Mouse (Mus musculus): ENCODE measurements around the gene Gm17332.

The Gm17332 gene

DNA sequence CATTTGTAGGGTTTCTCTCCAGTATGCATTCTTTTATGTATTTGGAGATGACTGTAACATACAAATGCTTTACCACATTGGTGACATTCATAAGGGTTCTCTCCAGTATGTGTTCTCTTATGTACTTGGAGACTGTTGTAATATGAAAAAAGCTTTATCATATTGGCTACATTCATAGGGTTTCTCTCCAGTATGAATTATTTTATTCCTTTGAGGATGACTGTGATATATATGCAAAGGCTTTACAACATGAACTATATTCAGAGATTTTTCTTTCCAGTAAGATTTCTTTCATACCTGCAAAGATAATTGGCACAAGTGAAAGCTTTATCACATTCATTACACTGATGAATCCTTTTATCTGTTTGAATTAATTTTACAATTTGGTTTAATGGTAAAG, at the start of gene Gm17332:
Gene Gm17332, minus strand, starts transcription at position 101 of the 400 bp plus-strand sequence.
- Histone ChIP-seq H3K27me3 (ENCODE audit: insufficient read depth, low read length) (no peaks in the 10 kb centered on the region; the same call in 1 of the 2 replicates), H3K4me3 (replicated peaks; ENCODE audit: low read length) (no peak within 1 kb of the TSS), H3K36me3 (ENCODE audit: insufficient read depth, low read length) (no peaks in the 10 kb centered on the region), H3K9me3 (ENCODE audit: low read length) (peaks cover 4% of the 10 kb centered on the region; the same call in 1 of the 2 replicates), H3K4me1 (replicated peaks; ENCODE audit: low read depth, low read length) (no peaks in the 10 kb centered on the region)
- TF ChIP-seq POU5F1 (IDR thresholded peaks at IDR 0.05; ENCODE audit: borderline replicate concordance, low read length) (no peak), NANOG (IDR thresholded peaks at IDR 0.05; ENCODE audit: borderline replicate concordance, low read length) (no peak), CTCF (conservative IDR thresholded peaks at IDR 0.05; ENCODE audit: low read length) (no peak)

DNA sequence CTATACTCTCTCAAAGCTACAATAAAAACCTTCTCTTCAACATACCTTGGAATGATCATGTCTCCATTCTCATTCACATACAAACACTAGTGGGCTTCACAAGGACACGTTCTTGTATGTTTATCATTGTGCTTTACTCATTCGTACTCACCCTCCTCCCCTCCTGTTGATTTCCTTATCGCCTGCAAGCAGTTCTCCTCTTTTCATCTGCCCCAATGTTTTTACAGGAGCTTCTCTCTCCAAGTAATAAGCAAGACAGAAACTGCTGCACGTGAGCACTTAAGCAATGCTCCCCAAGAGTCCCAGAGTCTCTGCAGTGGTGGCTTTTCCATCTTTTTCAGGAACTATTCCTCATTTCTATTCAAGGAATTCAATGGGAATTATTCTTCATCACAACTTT, 47.7 kb upstream of the Gm17332 start:
- Histone ChIP-seq H3K27me3 (ENCODE audit: insufficient read depth, low read length) (no peaks in the 10 kb centered on the region), H3K4me3 (replicated peaks; ENCODE audit: low read length) (no peak overlapping the region), H3K36me3 (ENCODE audit: insufficient read depth, low read length) (no peaks in the 10 kb centered on the region), H3K9me3 (ENCODE audit: low read length) (no peaks in the 10 kb centered on the region), H3K4me1 (replicated peaks; ENCODE audit: low read depth, low read length) (0 out of 2 replicates have a peak, but pooled peaks cover 3% of the 10 kb centered on the region)
- TF ChIP-seq CTCF (conservative IDR thresholded peaks at IDR 0.05; ENCODE audit: low read length): no peak

DNA sequence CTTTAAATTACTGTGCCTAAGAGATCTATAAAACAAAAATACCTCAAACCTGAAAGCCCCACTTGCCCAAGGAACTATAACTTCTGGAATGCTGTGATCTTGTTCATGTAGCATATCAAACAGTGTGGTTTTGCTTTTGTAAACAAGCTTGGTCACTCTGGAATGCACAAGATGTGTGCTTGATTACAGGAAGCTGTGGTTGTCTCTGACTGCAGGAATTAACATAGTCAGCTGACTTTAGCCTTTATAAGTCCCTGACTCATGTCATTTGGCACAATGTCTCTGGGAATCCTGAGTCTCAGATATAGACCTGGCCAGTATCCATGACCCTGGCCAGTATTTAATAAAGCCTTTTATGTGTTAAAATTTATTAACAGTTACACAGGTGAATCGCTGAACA, 43.1 kb upstream of the Gm17332 start:
- TF ChIP-seq POU5F1 (IDR thresholded peaks at IDR 0.05; ENCODE audit: borderline replicate concordance, low read length) (no peak), CTCF (conservative IDR thresholded peaks at IDR 0.05; ENCODE audit: low read length) (no peak), NANOG (IDR thresholded peaks at IDR 0.05; ENCODE audit: borderline replicate concordance, low read length) (no peak)
- H3K27me3 ChIP-seq (ENCODE audit: insufficient read depth, low read length): no peaks in the 10 kb centered on the region
- H3K36me3 ChIP-seq (ENCODE audit: insufficient read depth, low read length): no peaks in the 10 kb centered on the region
- H3K4me3 ChIP-seq (replicated peaks; ENCODE audit: low read length): no peak overlapping the region
- no peaks in the 10 kb centered on the region for H3K9me3 ChIP-seq (ENCODE audit: low read length)
- 0 out of 2 replicates have a peak, but pooled peaks cover 3% of the 10 kb centered on the region for H3K4me1 ChIP-seq (replicated peaks; ENCODE audit: low read depth, low read length)

DNA sequence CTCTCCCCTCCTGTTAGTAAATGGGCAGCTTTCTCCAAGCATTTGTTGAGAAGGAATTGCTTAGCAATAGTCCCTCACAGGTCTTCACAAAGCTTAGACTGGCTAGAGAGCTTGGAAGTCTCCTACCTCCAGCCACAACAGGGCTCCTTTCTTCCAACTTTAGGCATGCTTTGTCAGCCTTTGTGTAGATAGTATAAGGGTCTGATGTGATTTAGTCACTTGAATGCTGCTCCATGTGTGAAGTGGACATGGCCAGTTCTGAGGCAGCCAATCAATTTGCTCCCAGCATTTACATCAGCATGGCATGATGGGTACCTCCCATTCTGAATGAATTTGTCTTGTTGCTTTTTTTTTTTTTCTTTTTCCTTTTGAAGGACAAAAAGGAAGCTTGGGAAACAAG, 35.7 kb upstream of the Gm17332 start:
- Histone ChIP-seq H3K9me3 (ENCODE audit: low read length) (peaks cover 23% of the 10 kb centered on the region), H3K27me3 (ENCODE audit: insufficient read depth, low read length) (no peaks in the 10 kb centered on the region), H3K4me1 (replicated peaks; ENCODE audit: low read depth, low read length) (no peaks in the 10 kb centered on the region), H3K36me3 (ENCODE audit: insufficient read depth, low read length) (no peaks in the 10 kb centered on the region), H3K4me3 (replicated peaks; ENCODE audit: low read length) (no peak overlapping the region)
- TF ChIP-seq POU5F1 (IDR thresholded peaks at IDR 0.05; ENCODE audit: borderline replicate concordance, low read length) (no peak), NANOG (IDR thresholded peaks at IDR 0.05; ENCODE audit: borderline replicate concordance, low read length) (no peak), CTCF (conservative IDR thresholded peaks at IDR 0.05; ENCODE audit: low read length) (no peak)

DNA sequence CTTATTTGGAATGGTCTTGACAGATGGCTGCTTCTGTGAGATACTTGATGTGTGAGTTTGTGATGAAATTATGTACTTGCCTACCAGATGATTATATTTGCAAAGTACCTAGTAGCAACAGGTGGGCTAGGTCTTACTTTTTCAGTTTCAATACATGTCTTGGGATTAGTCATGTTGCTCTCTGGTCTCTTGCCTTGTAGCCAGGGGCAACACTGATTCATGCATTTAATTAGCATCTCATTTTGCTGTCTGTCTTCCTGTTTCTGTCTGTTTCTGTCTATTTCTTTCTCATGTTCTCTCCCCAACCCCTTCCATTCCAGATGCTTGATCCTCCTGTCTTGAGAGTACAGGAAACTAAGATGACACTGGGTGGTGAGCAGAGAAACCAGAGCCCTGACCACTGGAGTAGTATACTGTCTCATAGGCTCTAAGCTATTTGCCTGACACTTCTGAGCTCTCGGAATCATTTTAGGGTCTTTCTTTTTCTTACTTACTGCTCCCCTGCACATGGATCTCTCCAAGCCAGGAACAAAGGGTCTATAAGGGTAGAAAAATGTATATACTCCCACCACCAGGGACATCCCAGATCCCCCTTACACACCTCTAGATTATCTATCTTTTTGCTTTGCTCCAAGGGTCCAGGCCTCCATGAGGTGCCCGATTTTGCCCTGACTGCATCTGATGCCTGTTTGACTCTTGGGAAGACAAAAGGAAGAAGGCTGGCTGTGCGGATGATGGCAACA, 13.5 kb upstream of the Gm17332 start:
- TF ChIP-seq NANOG (IDR thresholded peaks at IDR 0.05; ENCODE audit: borderline replicate concordance, low read length): no peak
- no peak for TF ChIP-seq CTCF (conservative IDR thresholded peaks at IDR 0.05; ENCODE audit: low read length)
- TF ChIP-seq POU5F1 (IDR thresholded peaks at IDR 0.05; ENCODE audit: borderline replicate concordance, low read length): no peak

DNA sequence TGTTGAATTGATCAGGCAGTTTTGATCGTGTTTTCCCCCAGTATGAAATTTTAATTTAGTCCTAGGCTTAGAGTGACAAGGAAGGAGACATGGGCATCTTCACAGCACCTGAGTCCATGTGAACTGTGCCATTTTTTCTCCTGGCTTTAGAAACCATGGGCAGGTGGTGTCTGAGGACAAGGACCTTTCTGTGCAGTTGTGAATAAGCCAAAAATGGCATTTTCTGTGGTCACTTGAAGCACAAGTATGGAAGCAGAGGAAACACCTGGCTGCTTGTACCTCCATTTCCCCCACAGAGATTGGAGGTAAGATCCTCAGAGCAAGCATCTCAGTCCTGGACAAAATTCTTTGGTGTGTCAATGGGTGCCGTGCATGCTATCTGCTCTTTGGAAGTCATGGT, 12.5 kb upstream of the Gm17332 start:
- H3K4me3 ChIP-seq (replicated peaks; ENCODE audit: low read length): no peak overlapping the region
- TF ChIP-seq NANOG (IDR thresholded peaks at IDR 0.05; ENCODE audit: borderline replicate concordance, low read length) (no peak), POU5F1 (IDR thresholded peaks at IDR 0.05; ENCODE audit: borderline replicate concordance, low read length) (no peak), CTCF (conservative IDR thresholded peaks at IDR 0.05; ENCODE audit: low read length) (no peak)
- H3K36me3 ChIP-seq (ENCODE audit: insufficient read depth, low read length): no peaks in the 10 kb centered on the region
- H3K4me1 ChIP-seq (replicated peaks; ENCODE audit: low read depth, low read length): no peaks in the 10 kb centered on the region
- no peaks in the 10 kb centered on the region for H3K27me3 ChIP-seq (ENCODE audit: insufficient read depth, low read length)
- no peaks in the 10 kb centered on the region for H3K9me3 ChIP-seq (ENCODE audit: low read length)

More for the DNA sequence above, 13.5 kb upstream of the Gm17332 start:
- Histone ChIP-seq H3K4me1 (replicated peaks; ENCODE audit: low read depth, low read length) (no peaks in the 10 kb centered on the region), H3K36me3 (ENCODE audit: insufficient read depth, low read length) (no peaks in the 10 kb centered on the region), H3K27me3 (ENCODE audit: insufficient read depth, low read length) (no peaks in the 10 kb centered on the region), H3K9me3 (ENCODE audit: low read length) (no peaks in the 10 kb centered on the region), H3K4me3 (replicated peaks; ENCODE audit: low read length) (no peak overlapping the region)

DNA sequence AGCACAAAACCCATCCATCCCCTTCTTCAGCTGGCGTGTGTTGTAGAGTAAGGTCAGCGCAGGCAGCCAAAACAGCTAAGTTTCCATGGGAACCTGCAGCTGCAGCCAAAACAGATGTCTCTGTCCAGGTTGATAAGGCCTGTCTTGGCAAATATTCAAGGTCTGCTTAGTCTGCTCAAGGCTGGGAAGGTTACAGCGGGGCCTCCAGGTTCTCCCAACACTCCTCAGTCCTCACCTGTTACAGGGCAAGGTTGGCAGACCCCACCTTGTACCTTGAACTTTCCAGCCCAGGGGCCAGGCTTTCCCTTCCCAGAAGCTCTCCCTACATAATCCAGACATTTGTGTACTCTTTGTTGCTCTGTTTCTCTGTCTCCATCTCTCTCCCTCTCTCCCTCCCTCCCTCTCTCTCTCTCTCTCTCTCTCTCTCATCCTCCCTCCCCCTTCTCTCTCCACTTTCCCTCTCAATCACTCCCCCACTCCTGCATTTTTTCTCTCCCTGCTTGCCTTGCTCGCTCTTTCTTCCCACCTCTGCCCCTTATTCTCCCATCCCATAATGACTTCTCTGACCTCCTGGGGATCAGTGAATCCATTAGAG, 12.1 kb downstream of the Gm17332 start:
- peaks cover 7% of the 10 kb centered on the region; the same call in 1 of the 2 replicates for H3K4me1 ChIP-seq (replicated peaks; ENCODE audit: low read depth, low read length)
- H3K9me3 ChIP-seq (ENCODE audit: low read length): peaks cover 20% of the 10 kb centered on the region
- no peak overlapping the region for H3K4me3 ChIP-seq (replicated peaks; ENCODE audit: low read length)
- no peaks in the 10 kb centered on the region for H3K27me3 ChIP-seq (ENCODE audit: insufficient read depth, low read length)
- no peak for TF ChIP-seq CTCF (conservative IDR thresholded peaks at IDR 0.05; ENCODE audit: low read length)
- no peak for TF ChIP-seq POU5F1 (IDR thresholded peaks at IDR 0.05; ENCODE audit: borderline replicate concordance, low read length)
- TF ChIP-seq NANOG (IDR thresholded peaks at IDR 0.05; ENCODE audit: borderline replicate concordance, low read length): no peak
- no peaks in the 10 kb centered on the region for H3K36me3 ChIP-seq (ENCODE audit: insufficient read depth, low read length)

DNA sequence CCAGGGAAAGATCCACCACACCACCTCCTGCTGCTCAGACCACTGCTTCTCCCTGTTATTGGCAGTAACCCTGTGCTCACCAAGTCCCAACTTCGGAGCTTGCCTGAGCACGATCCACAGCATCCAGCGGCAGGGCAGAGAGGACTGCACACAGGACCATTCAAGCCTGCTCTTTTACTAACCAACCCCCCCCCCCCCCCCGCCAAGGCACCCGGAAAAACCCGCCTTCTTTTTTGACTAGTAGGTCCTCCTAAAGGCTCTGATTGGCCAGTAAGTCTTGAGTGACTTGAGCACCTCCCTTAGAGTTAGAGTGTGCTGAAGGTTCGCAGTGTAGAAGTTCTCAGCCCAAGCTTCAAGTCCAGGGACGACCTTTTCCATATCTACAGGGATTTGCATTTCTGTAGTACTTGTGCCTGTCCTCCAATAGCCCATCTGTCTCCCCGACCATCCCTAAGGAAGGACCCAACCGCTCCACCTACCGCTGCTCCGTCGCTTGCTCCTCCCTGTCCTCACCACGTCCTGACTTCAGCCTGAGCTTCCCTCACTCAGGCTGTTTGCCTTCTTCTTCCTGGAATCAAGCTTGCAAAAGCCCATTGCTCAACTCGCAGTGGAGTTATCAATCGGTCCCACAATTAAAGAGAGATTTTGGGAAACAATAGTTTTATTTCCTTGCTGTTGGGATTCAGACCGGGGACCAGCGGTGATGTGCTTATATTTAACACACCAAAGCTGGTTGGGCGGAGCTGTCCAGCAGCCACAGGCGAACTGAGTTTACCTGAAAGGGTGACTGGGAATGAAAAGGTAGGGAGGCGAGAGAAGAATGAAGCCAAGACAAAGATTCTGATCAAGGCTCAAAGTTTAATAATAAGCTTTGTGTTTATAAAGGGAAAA, 12.9 kb downstream of the Gm17332 start:
- no peaks in the 10 kb centered on the region for H3K27me3 ChIP-seq (ENCODE audit: insufficient read depth, low read length)
- peak overlapping the region; percentile 68 for H3K4me3 ChIP-seq (replicated peaks; ENCODE audit: low read length)
- peaks cover 20% of the 10 kb centered on the region for H3K9me3 ChIP-seq (ENCODE audit: low read length)
- no peak for TF ChIP-seq NANOG (IDR thresholded peaks at IDR 0.05; ENCODE audit: borderline replicate concordance, low read length)
- no peak for TF ChIP-seq CTCF (conservative IDR thresholded peaks at IDR 0.05; ENCODE audit: low read length)
- TF ChIP-seq POU5F1 (IDR thresholded peaks at IDR 0.05; ENCODE audit: borderline replicate concordance, low read length): no peak
- H3K4me1 ChIP-seq (replicated peaks; ENCODE audit: low read depth, low read length): peaks cover 7% of the 10 kb centered on the region; the same call in 1 of the 2 replicates
- no peaks in the 10 kb centered on the region for H3K36me3 ChIP-seq (ENCODE audit: insufficient read depth, low read length)
